Mouse (Mus musculus) embryonic facial prominence, embryonic 14.5 days (tissue): ENCODE results near the gene Dhdds. TPM values are rescaled to one million over a fixed set of nuclear protein-coding genes. Genes with fewer than 3 reads are reported as not detected.

Experiments used
- ATAC-seq: fragments of 200-750 bp; cut with Nextera tagmentation; 2 replicates; pipeline ENCODE4 v1.8.0; 2017; ENCODE audit warnings: low read depth, moderate number of reproducible peaks, moderate TSS enrichment
- DNase-seq: peaks from one replicate; pipeline ENCODE4 v3.0.0-alpha.2; 2015; ENCODE audit warnings: low spot score
- H3K27ac ChIP-seq: fragments of 300-500 bp; sonication (generic); replicated peaks from 2 replicates; pipeline ENCODE4 v1.5.1; 2014; ENCODE audit warnings: low read depth, mild to moderate bottlenecking, low read length, moderate library complexity
- H3K27me3 ChIP-seq: fragments of 300-500 bp; sonication (generic); replicated peaks from 2 replicates; pipeline ENCODE4 v1.6.1; 2014; ENCODE audit warnings: low read length; ENCODE audit not compliant: control insufficient read depth, insufficient read depth
- H3K36me3 ChIP-seq: fragments of 300-500 bp; sonication (generic); 2 replicates; pipeline ENCODE4 v1.6.1; 2014; ENCODE audit warnings: low read length, mixed read lengths; ENCODE audit not compliant: control insufficient read depth, insufficient read depth
- H3K4me1 ChIP-seq: fragments of 300-500 bp; sonication (generic); 2 replicates; pipeline ENCODE4 v1.6.1; 2014; ENCODE audit warnings: antibody characterized with exemption, low read length; ENCODE audit not compliant: control insufficient read depth, insufficient read depth
- H3K4me2 ChIP-seq: fragments of 300-500 bp; sonication (generic); 2 replicates; pipeline ENCODE4 v1.6.1; 2014; ENCODE audit warnings: low read depth, mild to moderate bottlenecking, low read length, moderate library complexity, mixed read lengths
- H3K4me3 ChIP-seq: fragments of 300-500 bp; sonication (generic); 2 replicates; pipeline ENCODE4 v1.5.1; 2014; ENCODE audit warnings: low read depth, mild to moderate bottlenecking, low read length
- H3K9ac ChIP-seq: fragments of 300-500 bp; sonication (generic); 2 replicates; pipeline ENCODE4 v1.6.1; 2014; ENCODE audit warnings: low read depth, mild to moderate bottlenecking, low read length, moderate library complexity, mixed read lengths
- H3K9me3 ChIP-seq: fragments of 300-500 bp; sonication (generic); 2 replicates; pipeline ENCODE4 v1.6.1; 2016; ENCODE audit warnings: low read length; ENCODE audit not compliant: control insufficient read depth
- WGBS: fragments of 180-500 bp; shearing (Covaris S2); extraction: QIAGEN DNeasy Blood & Tissue Kit; methylation state at CpG from one replicate; pipeline ENCODE4 v1.1.7; 2014; 5-methylcytosine and 5-hydroxymethylcytosine counted together
- polyA plus RNA-seq: library from polyadenylated mRNA; unstranded; fragments of >200 nt; fragmentation: Nextera tagmentation; extraction: Ambion mirVana; gene quantifications from 2 replicates; pipeline ENCODE4 v1.2.1, GENCODE M21; 2014

Gene Dhdds
- polyA plus RNA-seq, 1 experiment from 2014 or later, result 42.3 TPM

DNA sequence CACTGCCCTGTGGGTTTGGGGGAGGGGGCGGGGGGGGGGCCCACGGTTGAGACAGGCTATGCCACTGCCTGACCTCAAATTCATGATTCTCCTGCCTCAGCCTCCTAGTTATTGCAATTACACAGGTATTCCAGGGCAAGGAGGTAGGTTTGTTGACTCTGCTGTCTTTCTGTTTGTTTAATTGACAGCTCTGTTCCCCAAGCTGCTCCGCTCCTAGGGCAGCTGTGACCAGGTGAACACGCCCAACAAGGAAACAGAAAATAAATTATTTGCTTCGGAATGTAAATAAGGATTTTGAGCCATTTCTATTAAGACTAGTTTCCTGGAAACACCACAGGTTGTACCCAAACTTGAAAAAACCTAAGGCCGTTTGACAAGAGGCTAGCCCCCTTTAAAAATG lies 9.0 kb upstream of the Dhdds start:
- no peak for ATAC-seq
- WGBS, result 68% methylated on average over 6 of the region's 6 CpGs
- Histone ChIP-seq H3K9me3 (no peaks in the 10 kb centered on the region), H3K9ac (no peak overlapping the region), H3K27ac (no peak overlapping the region), H3K4me1 (no peaks in the 10 kb centered on the region), H3K4me2 (no peak overlapping the region), H3K27me3 (no peaks in the 10 kb centered on the region), H3K4me3 (no peak overlapping the region), H3K36me3 (no peaks in the 10 kb centered on the region)
- no peak for DNase-seq

DNA sequence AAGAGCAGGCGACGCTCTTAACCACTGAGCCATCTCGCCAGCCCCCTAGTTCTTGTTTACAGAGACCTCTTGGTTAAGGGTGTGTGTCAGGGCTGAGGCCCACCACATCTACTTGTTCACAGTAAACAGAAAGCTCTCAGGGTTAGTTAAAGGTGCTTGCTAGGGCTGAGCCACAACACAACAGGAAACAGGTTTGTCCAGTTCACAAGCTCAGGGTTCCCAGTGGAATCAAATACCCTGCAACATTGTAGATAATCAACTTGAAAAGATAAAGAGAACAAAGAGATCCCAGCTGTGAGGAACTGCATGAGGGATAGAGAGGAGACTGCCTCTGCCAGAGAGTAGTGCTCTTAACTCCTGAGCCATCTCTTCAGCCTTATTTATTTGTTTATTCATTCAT lies 6.1 kb upstream of the Dhdds start:
- H3K4me2 ChIP-seq, result no peak overlapping the region
- no peak overlapping the region for H3K9ac ChIP-seq
- no peaks in the 10 kb centered on the region for H3K9me3 ChIP-seq
- 80% methylated on average over 3 of the region's 3 CpGs for WGBS
- H3K4me3 ChIP-seq, result no peak overlapping the region
- H3K27me3 ChIP-seq, result no peaks in the 10 kb centered on the region
- no peaks in the 10 kb centered on the region for H3K36me3 ChIP-seq
- H3K4me1 ChIP-seq, result no peaks in the 10 kb centered on the region
- H3K27ac ChIP-seq, result no peak overlapping the region
- ATAC-seq, result no peak
- no peak for DNase-seq

DNA sequence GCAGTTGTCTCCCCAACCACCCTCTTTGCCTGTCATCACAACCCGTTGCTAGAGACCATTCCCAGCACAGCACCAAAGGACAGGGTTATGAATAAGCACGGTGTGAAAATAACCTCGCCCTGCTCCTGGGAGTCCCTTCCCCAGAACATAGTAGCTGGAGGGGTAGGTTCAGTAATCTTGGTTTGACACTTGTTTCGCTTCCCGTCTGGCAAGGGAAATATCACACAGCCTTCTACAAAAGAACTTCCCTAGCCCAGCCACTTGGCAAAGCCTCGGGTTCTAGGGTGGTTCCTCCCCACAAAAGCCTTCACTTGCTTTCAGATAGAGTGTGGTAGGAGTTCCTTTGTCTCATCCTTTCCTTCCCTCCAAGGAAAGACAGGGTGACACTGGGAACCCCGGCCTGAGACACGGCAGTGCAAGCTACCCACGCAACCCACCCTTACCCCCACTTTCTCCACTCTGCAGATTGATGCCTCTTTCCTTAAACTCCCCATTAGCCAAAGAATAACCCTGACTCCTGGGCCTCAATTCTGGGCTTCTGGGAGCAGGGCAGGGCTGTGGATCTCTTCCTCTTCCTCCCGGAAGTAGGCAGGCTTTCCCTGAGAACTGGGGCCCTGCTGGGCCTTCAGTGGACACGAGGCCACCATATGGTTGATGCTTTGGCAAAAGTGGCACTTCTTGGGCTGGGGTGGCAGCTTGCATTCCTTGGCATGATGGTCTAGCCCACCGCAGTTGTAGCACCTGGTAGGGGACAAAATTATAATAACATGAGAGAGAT lies 5.1 kb upstream of the Dhdds start:
- no peak overlapping the region for H3K27ac ChIP-seq
- H3K4me2 ChIP-seq, result no peak overlapping the region
- 85% methylated on average over 12 of the region's 12 CpGs for WGBS
- no peaks in the 10 kb centered on the region for H3K9me3 ChIP-seq
- ATAC-seq (no peak), DNase-seq (no peak)
- H3K9ac ChIP-seq, result no peak overlapping the region
- no peaks in the 10 kb centered on the region for H3K4me1 ChIP-seq
- no peaks in the 10 kb centered on the region for H3K36me3 ChIP-seq
- no peak overlapping the region for H3K4me3 ChIP-seq
- H3K27me3 ChIP-seq, result no peaks in the 10 kb centered on the region

DNA sequence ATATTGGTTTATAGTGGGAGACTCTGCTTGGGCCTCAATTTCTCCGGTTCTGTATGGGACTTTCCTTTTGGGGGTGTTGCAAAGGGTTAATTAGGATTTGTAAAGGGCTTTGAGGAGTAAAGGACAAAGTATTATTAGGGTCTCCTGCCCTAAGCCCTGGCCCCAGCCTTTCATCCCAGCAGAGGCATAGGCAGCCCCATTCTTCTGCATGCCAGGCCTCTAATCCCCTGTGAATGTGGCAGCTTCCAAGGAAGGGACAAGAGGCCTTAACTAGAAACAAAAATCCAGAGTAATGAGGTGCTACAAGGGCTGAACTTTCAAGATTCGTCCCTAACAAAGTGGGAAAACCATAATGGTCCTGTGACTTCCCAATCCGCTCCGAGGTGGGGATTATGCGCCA lies 2.2 kb upstream of the Dhdds start:
- H3K9ac ChIP-seq, result no peak overlapping the region
- H3K4me1 ChIP-seq, result peaks cover 4% of the 10 kb centered on the region; the same call in 1 of the 2 replicates
- 56% methylated on average over 5 of the region's 5 CpGs for WGBS
- no peak for DNase-seq
- H3K4me2 ChIP-seq, result no peak overlapping the region
- H3K4me3 ChIP-seq, result no peak overlapping the region
- no peak for ATAC-seq
- no peaks in the 10 kb centered on the region for H3K27me3 ChIP-seq
- no peaks in the 10 kb centered on the region for H3K36me3 ChIP-seq
- no peaks in the 10 kb centered on the region for H3K9me3 ChIP-seq
- no peak overlapping the region for H3K27ac ChIP-seq

DNA sequence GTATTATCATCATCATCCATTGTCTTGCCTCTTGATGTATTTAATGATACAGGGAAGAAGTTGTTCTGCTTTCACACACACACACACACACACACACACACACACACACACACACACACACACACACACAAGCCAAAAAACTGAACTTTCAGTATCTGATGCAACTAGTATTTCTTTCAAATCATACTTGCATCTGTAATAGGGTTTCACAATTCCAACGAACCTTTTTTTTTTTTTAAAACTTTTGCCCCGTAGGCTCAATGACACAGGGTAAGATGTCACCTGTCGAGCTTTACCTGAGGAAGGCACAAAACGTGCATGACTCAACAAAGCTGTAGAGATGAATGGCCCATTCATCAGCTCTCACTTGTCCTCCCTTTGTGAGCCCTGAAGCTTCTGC lies 1.5 kb upstream of the Dhdds start:
- ATAC-seq, result no peak
- H3K4me1 ChIP-seq, result peaks cover 4% of the 10 kb centered on the region; the same call in 1 of the 2 replicates
- no peaks in the 10 kb centered on the region for H3K27me3 ChIP-seq
- DNase-seq, result no peak
- H3K4me2 ChIP-seq, result no peak overlapping the region
- WGBS, result 46% methylated on average over 4 of the region's 4 CpGs
- H3K9ac ChIP-seq, result no peak overlapping the region
- no peaks in the 10 kb centered on the region for H3K9me3 ChIP-seq
- H3K4me3 ChIP-seq, result no peak overlapping the region
- H3K27ac ChIP-seq, result no peak overlapping the region
- H3K36me3 ChIP-seq, result no peaks in the 10 kb centered on the region

DNA sequence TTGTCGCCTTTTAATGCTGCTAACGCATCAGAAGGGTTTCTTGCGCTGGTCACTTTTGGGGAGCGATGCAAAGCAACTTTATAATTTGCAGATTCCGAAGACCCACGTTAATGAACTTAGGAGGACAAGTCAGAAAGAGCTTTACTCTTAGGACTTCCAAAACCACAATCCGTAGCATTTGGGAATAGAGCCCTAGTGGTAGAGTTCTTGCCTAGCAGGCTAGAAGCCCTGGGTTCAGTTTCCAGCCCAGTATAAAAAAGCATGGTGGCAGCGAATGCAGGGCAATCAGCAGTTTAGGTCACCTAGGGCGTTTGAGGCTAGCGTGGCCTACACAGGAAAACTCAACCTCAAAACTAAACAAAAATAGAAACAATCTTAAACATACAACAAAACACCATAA lies 992 bp upstream of the Dhdds start:
- no peaks in the 10 kb centered on the region for H3K27me3 ChIP-seq
- no peak overlapping the region for H3K4me3 ChIP-seq
- H3K36me3 ChIP-seq, result 0 out of 2 replicates have a peak, but pooled peaks cover 5% of the 10 kb centered on the region
- DNase-seq (no peak), ATAC-seq (no peak)
- H3K27ac ChIP-seq, result no peak overlapping the region
- H3K4me1 ChIP-seq, result peaks cover 4% of the 10 kb centered on the region; the same call in 1 of the 2 replicates
- 44% methylated on average over 10 of the region's 10 CpGs for WGBS
- no peaks in the 10 kb centered on the region for H3K9me3 ChIP-seq
- no peak overlapping the region for H3K9ac ChIP-seq
- no peak overlapping the region for H3K4me2 ChIP-seq

DNA sequence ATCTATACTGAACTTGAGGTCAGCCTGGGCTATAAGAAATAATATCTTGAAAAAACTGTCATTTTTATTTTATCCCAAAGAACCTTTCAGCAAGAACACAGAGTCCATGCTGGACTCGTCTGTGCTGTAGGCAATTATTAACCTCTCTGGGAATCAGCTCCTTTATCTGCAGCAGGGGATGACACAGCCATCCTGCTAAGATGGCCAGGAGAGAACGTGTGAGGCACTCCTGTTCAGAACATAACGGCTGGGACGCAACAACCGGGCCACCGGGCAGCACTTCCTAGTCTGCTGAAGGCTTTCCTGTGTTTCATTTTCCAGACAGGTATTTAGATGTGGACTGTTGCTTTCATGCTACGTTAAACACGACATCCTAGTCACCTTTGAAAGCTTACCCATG lies 6.0 kb downstream of the Dhdds start:
- H3K4me3 ChIP-seq, result no peak overlapping the region
- DNase-seq, result no peak
- H3K36me3 ChIP-seq, result peaks cover 68% of the 10 kb centered on the region
- H3K9ac ChIP-seq, result no peak overlapping the region
- H3K9me3 ChIP-seq, result no peaks in the 10 kb centered on the region
- H3K4me2 ChIP-seq, result no peak overlapping the region
- no peak overlapping the region for H3K27ac ChIP-seq
- WGBS, result 91% methylated on average over 8 of the region's 8 CpGs
- H3K4me1 ChIP-seq, result peaks cover 2% of the 10 kb centered on the region; the same call in 1 of the 2 replicates
- no peak for ATAC-seq
- H3K27me3 ChIP-seq, result no peaks in the 10 kb centered on the region

DNA sequence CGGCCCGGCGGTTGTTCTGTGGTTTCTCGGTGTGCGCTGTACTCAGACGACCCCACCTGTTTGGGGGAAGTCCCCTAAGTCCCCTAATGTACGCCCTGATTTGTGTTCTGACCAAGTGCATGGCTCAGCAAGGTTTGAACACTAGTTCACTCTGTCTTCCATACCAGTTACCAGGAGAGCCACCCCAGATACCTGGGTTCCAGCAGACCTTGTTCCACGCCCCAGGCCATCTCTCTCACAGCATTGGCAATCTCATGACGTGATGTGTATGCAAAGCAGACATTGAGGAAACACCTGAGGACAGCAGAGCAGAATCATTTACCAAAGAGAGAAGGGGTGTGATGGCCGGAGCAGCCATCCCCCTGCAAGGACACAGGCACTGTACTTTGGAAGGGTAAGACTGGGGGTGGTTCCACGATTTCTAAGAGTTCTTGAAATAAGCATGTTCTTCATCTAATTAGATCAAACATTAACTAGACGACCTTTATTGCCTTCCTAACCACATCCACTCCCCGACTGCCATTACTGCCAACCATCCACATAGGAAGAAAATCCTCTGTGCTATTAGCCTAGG lies 9.5 kb downstream of the Dhdds start:
- no peak overlapping the region for H3K4me2 ChIP-seq
- no peak overlapping the region for H3K4me3 ChIP-seq
- ATAC-seq, result no peak
- no peaks in the 10 kb centered on the region for H3K4me1 ChIP-seq
- no peaks in the 10 kb centered on the region for H3K9me3 ChIP-seq
- H3K9ac ChIP-seq, result no peak overlapping the region
- no peak overlapping the region for H3K27ac ChIP-seq
- no peak for DNase-seq
- WGBS, result 86% methylated on average over 13 of the region's 13 CpGs
- peaks cover 91% of the 10 kb centered on the region for H3K36me3 ChIP-seq
- H3K27me3 ChIP-seq, result no peaks in the 10 kb centered on the region

DNA sequence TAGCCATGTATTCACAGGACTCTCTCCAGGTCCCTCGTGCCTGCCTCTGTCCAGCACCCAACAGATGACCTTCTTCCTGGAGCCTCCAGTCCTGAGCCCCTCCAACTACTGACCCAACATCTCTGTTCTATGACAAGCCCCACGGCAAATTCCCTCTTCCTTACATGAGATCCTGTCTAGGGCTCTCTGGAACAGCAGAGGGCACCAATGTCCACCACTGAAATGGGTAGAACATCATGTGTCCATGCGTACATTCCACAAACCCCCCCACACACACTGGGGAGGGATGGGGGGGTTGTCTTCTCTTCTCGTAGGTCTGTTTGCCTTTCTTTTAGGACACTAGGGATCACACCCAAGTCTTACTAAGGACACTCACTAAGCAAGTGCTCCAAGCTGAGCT lies 10.7 kb downstream of the Dhdds start:
- no peaks in the 10 kb centered on the region for H3K9me3 ChIP-seq
- no peak overlapping the region for H3K27ac ChIP-seq
- H3K4me3 ChIP-seq, result no peak overlapping the region
- H3K4me2 ChIP-seq, result no peak overlapping the region
- no peak overlapping the region for H3K9ac ChIP-seq
- H3K36me3 ChIP-seq, result peaks cover 88% of the 10 kb centered on the region
- 63% methylated on average over 4 of the region's 4 CpGs for WGBS
- H3K27me3 ChIP-seq, result no peaks in the 10 kb centered on the region
- no peak for ATAC-seq
- H3K4me1 ChIP-seq, result no peaks in the 10 kb centered on the region
- no peak for DNase-seq
